Mouse (Mus musculus): ENCODE measurements around the gene Pnpla8.

- TF ChIP-seq CTCF (IDR thresholded peaks at IDR 0.05; ENCODE audit: borderline replicate concordance, insufficient read depth, low read length) (no peak), POLR2A (IDR thresholded peaks at IDR 0.05; ENCODE audit: low read depth, low read length) (no peak)
Observed at GRCm38 (mm10) chr12:44248309-44248977, 27.3 kb downstream of the Pnpla8 start.
